Mouse (Mus musculus): ENCODE results near the gene Itsn1. TPM values are rescaled to one million over a fixed set of nuclear protein-coding genes. Genes with fewer than 3 reads are reported as not detected.

Gene Itsn1
- total and polyA plus RNA-seq, 2 experiments from 2014 or later, result 43.5 to 90.5 TPM

DNA sequence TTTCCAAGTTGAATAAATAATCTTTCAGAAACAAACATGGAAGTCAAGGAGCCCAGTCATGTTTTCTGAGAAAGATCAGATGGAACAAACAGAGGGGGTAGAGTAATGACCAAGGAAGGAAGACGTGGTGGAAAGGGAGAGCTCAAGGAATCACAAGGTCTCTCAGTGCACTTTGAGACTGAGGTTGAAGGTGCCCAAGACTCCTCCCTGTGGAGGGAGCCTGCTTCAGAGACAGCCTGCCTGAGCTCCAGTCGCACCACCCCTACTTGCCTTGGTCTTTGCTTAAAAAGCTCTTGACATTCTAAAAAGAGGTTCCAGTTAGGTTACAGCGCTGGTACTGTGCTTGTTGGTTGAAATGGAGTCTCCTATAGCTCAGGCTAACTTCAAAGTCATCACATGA, 121.1 kb downstream of the Itsn1 start:
- WGBS, result 94% methylated on average over 3 of the region's 3 CpGs
- Histone ChIP-seq H3K4me1 (ENCODE audit: insufficient read depth) (no peaks in the 10 kb centered on the region), H3K4me2 (ENCODE audit: low read depth) (no peak overlapping the region), H3K27ac (ENCODE audit: low read depth, low read length) (no peak overlapping the region), H3K9ac (no peak overlapping the region), H3K9me3 (ENCODE audit: low read length) (no peaks in the 10 kb centered on the region), H3K36me3 (ENCODE audit: insufficient read depth) (peaks cover 56% of the 10 kb centered on the region), H3K27me3 (ENCODE audit: insufficient read depth, low read length) (no peaks in the 10 kb centered on the region), H3K4me3 (ENCODE audit: low read depth, low read length) (no peak overlapping the region)
- no peak for TF ChIP-seq CTCF (IDR thresholded peaks at IDR 0.05; ENCODE audit: low read depth)
- DNase-seq (no peak), ATAC-seq (no peak)

DNA sequence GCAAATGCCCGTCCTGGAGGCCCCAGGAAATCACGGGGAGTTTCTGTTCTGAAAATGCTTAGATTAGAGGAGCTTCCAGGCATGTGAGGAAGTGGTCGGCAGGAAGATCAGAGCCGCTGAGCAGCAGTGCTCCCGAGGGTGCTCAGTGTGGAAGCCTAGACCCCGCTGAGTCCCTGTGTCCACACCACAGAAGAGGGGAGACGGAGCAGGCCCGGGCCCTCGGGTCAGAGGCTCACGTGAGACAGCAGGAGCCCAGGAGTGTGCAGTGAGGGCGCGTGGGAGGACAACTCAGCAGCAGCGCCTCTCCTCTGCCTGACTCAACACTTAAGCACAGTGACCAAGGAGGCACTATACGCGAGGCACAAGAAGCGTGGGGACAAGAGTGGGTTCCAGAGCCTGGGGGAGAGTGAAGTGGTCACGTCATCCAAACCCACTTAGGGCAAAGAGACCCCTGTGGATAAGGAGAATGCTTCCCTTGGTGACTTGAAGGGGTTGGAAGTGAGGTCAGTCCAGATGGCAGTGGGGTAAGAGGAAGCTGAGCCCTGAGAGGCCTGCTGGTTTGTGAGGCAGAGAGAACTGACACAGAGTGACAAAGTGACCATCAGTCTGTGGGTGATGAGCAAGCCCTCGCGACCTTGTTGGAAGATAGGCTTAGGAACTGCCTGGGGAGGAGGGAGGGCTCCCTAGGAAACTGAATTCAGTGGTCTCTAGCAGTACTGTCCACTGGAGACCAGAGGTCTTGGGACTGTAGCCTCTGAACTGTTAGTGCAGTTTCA, 122.6 kb downstream of the Itsn1 start:
- no peak overlapping the region for H3K4me2 ChIP-seq (ENCODE audit: low read depth)
- no peak overlapping the region for H3K27ac ChIP-seq (ENCODE audit: low read depth, low read length)
- no peak overlapping the region for H3K9ac ChIP-seq
- H3K9me3 ChIP-seq (ENCODE audit: low read length), result no peaks in the 10 kb centered on the region
- TF ChIP-seq CTCF (IDR thresholded peaks at IDR 0.05; ENCODE audit: low read depth), result no peak
- DNase-seq, result no peak
- ATAC-seq, result no peak
- H3K4me3 ChIP-seq (ENCODE audit: low read depth, low read length), result no peak overlapping the region
- H3K27me3 ChIP-seq (ENCODE audit: insufficient read depth, low read length), result no peaks in the 10 kb centered on the region
- H3K36me3 ChIP-seq (ENCODE audit: insufficient read depth), result peaks cover 69% of the 10 kb centered on the region
- no peaks in the 10 kb centered on the region for H3K4me1 ChIP-seq (ENCODE audit: insufficient read depth)
- 79% methylated on average over 19 of the region's 19 CpGs for WGBS

DNA sequence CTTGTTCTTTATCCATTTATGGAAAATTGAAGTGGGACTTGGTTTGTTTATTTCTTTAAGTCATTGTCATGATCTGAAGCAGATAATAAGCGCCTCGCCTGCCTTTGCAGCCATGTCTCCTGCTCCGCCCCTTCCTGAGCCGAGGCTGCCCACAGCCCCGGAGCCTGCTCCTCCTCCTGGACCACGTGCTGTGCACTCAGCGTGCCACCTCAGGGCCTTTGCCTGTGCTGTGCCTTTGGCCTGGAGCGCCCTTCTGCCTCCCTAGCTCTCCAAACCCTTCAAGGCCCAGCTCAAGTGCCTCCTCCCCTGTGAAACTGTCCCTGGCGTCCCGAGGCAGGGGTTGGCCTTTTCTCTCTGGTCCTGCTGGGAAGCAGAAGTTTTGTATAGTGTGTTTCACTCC, 123.7 kb downstream of the Itsn1 start:
- TF ChIP-seq CTCF (IDR thresholded peaks at IDR 0.05; ENCODE audit: low read depth), result no peak
- H3K27me3 ChIP-seq (ENCODE audit: insufficient read depth, low read length), result no peaks in the 10 kb centered on the region
- H3K9ac ChIP-seq, result no peak overlapping the region
- H3K9me3 ChIP-seq (ENCODE audit: low read length), result no peaks in the 10 kb centered on the region
- H3K4me2 ChIP-seq (ENCODE audit: low read depth), result no peak overlapping the region
- DNase-seq (no peak), ATAC-seq (no peak)
- 86% methylated on average over 10 of the region's 10 CpGs for WGBS
- no peak overlapping the region for H3K27ac ChIP-seq (ENCODE audit: low read depth, low read length)
- H3K36me3 ChIP-seq (ENCODE audit: insufficient read depth), result peaks cover 76% of the 10 kb centered on the region
- H3K4me3 ChIP-seq (ENCODE audit: low read depth, low read length), result no peak overlapping the region
- no peaks in the 10 kb centered on the region for H3K4me1 ChIP-seq (ENCODE audit: insufficient read depth)

DNA sequence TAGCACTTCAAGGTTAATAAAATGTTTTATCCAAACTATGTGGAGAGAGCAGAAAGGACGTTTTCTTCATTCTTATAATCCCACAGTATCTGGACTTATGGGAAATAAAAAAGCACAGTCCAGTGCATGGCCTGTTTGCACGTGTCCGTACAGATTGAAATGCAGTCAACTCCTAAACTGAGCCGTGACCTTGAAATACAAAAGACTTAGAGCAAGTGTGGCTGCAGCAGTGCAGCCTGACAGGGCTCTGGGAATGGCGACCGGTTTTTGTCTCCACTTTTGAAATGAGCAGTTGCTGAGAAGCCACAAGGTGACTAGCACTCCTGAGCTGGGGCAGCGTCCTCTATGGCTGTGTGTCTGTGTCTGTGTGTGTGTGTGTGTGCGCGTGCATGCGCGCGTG, 124.1 kb downstream of the Itsn1 start:
- DNase-seq (no peak), ATAC-seq (no peak)
- TF ChIP-seq CTCF (IDR thresholded peaks at IDR 0.05; ENCODE audit: low read depth), result no peak
- H3K4me2 ChIP-seq (ENCODE audit: low read depth), result no peak overlapping the region
- H3K9me3 ChIP-seq (ENCODE audit: low read length), result no peaks in the 10 kb centered on the region
- no peaks in the 10 kb centered on the region for H3K27me3 ChIP-seq (ENCODE audit: insufficient read depth, low read length)
- H3K4me1 ChIP-seq (ENCODE audit: insufficient read depth), result no peaks in the 10 kb centered on the region
- 86% methylated on average over 12 of the region's 12 CpGs for WGBS
- H3K27ac ChIP-seq (ENCODE audit: low read depth, low read length), result no peak overlapping the region
- H3K4me3 ChIP-seq (ENCODE audit: low read depth, low read length), result no peak overlapping the region
- peaks cover 77% of the 10 kb centered on the region for H3K36me3 ChIP-seq (ENCODE audit: insufficient read depth)
- H3K9ac ChIP-seq, result no peak overlapping the region

DNA sequence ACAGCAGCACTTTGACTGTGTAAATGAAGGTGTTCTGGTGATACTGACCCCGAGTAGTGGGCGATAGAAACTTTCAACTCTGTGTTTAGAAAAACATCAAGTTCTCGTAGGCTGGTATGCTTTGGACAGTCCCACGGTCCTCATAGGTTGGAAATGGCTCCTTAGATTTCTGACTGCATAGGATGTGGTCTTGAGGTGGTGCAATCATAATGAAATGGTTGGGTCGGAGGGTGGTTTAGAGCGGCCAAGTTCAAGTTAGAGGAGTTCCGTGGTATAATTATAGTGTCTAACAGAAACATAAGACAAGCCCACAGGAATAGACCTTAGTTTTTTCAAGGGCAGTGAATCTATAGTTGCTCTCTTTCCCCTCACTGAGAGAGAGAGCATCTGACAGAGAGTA, 129.6 kb downstream of the Itsn1 start:
- H3K4me1 ChIP-seq (ENCODE audit: insufficient read depth), result no peaks in the 10 kb centered on the region
- 96% methylated on average over 7 of the region's 7 CpGs for WGBS
- H3K9ac ChIP-seq, result no peak overlapping the region

DNA sequence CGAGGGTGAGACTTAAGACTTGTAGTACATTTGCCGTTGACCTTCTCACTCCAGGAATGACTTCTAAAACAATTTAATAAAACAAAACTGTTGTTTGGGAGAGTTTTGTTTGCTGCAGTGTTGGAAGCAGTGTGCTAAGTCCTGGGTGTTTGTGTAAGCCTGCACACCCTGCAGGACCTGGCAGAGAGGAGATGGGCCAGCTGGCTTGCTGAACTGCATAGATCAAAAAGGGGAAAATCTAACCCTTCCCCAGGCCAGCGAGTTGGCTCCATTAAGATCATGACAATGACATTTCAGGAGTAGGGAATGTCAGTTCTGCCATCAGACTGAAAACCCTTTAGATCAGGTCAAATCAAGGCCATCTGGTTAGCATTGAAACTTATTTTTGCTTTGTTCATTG, 130.1 kb downstream of the Itsn1 start:
- 90% methylated on average over 3 of the region's 3 CpGs for WGBS
- DNase-seq (no peak), ATAC-seq (no peak)
- Histone ChIP-seq H3K36me3 (ENCODE audit: insufficient read depth) (peaks cover 55% of the 10 kb centered on the region), H3K9ac (no peak overlapping the region), H3K27me3 (ENCODE audit: insufficient read depth, low read length) (no peaks in the 10 kb centered on the region), H3K4me1 (ENCODE audit: insufficient read depth) (no peaks in the 10 kb centered on the region), H3K4me3 (ENCODE audit: low read depth, low read length) (no peak overlapping the region), H3K9me3 (ENCODE audit: low read length) (no peaks in the 10 kb centered on the region), H3K27ac (ENCODE audit: low read depth, low read length) (no peak overlapping the region), H3K4me2 (ENCODE audit: low read depth) (no peak overlapping the region)
- no peak for TF ChIP-seq CTCF (IDR thresholded peaks at IDR 0.05; ENCODE audit: low read depth)

More for the DNA sequence above, 129.6 kb downstream of the Itsn1 start:
- Histone ChIP-seq H3K27me3 (ENCODE audit: insufficient read depth, low read length) (no peaks in the 10 kb centered on the region), H3K4me3 (ENCODE audit: low read depth, low read length) (no peak overlapping the region), H3K4me2 (ENCODE audit: low read depth) (no peak overlapping the region), H3K9me3 (ENCODE audit: low read length) (no peaks in the 10 kb centered on the region), H3K27ac (ENCODE audit: low read depth, low read length) (no peak overlapping the region), H3K36me3 (ENCODE audit: insufficient read depth) (peaks cover 54% of the 10 kb centered on the region)
- ATAC-seq (no peak), DNase-seq (no peak)
- TF ChIP-seq CTCF (IDR thresholded peaks at IDR 0.05; ENCODE audit: low read depth), result no peak

DNA sequence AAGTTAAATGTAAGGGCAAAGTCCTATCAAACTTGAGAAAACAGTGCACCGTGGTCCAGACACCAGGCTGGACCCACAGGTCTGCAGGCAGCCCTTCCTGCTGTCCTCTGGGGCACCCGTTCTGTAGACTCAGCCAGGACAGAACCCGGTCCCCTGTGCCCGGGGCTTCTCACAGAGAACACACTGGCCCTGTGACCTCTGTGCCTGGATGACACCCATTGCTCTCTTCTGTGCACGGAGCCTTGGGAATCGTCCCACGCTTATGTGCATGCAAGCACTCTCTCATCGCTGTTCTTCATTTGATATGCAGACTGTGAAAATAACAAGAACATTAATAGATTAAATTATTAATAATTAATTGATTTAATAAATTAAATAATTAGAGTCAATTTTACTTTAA, 130.9 kb downstream of the Itsn1 start:
- Histone ChIP-seq H3K9ac (no peak overlapping the region), H3K27me3 (ENCODE audit: insufficient read depth, low read length) (no peaks in the 10 kb centered on the region), H3K4me3 (ENCODE audit: low read depth, low read length) (no peak overlapping the region), H3K4me1 (ENCODE audit: insufficient read depth) (no peaks in the 10 kb centered on the region), H3K9me3 (ENCODE audit: low read length) (no peaks in the 10 kb centered on the region), H3K4me2 (ENCODE audit: low read depth) (no peak overlapping the region), H3K27ac (ENCODE audit: low read depth, low read length) (no peak overlapping the region; the same call in 1 of the 2 replicates), H3K36me3 (ENCODE audit: insufficient read depth) (peaks cover 56% of the 10 kb centered on the region)
- TF ChIP-seq CTCF (IDR thresholded peaks at IDR 0.05; ENCODE audit: low read depth), result no peak
- ATAC-seq (no peak), DNase-seq (no peak)
- WGBS, result 75% methylated on average over 8 of the region's 8 CpGs
